Mouse (Mus musculus) liver, adult 2 months (tissue): ENCODE data around the gene Inpp5f.

Experiments
- CTCF ChIP-seq: fragments of 200-500 bp; IDR thresholded peaks from 2 replicates; pipeline ENCODE4 v1.5.1; 2011; ENCODE audit warnings: low read depth, low read length, control low read depth
- POLR2A ChIP-seq: fragments of 200-500 bp; IDR thresholded peaks from 2 replicates; pipeline ENCODE4 v1.6.1; 2011; ENCODE audit warnings: low read length, control low read depth; ENCODE audit not compliant: insufficient read depth; ENCODE audit errors: extremely low read depth

DNA sequence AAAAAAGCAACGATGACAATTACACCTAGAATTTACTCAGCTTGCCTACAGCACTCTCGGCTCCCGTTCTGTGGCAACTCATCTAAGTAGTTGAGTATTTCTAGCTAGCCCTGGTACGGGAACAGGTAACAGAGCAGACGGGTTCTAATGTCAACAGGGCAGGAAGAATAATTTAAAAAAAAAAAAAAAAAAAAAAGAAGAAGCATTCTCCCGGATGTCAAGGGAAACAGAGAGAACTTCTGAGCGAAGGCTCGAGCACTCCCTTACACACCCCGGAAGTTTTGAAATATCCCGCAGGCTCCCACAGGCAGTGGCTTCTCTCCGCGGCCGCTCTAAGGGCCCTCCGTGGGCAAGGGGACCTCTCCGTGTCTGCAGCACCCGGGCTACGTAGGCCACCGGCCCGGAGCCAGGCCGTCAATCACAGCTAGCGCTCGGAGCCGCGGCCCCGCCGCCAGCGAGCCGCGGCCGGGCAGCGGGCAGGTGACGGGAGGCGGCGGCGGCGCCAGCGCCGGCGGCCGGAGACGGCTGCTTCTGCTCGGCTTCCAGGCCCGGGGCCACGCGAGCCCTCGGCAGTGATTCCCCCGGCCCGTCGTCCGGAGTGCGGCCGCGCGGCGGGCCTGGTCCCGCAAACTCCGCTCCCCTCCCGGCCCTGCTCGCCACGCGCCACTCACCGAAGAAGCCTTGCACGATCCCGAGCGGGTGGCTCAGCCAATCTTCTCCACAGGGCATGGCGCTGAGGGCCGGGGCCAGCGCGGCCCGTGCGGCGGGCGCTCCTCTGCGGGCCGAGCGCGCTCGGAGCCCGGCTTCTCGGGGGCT lies 128.5 kb downstream of the Inpp5f start:
- TF ChIP-seq POLR2A (0 out of 2 replicates have a peak, but pooled peaks have one; percentile 11), CTCF (no peak)
